Mouse (Mus musculus): ENCODE results near the gene Ttll3. TPM values are rescaled to one million over a fixed set of nuclear protein-coding genes. Genes with fewer than 3 reads are reported as not detected.

Gene Ttll3
- total RNA-seq (2017) = 29.3 and 38.9 TPM in 2 replicates

DNA sequence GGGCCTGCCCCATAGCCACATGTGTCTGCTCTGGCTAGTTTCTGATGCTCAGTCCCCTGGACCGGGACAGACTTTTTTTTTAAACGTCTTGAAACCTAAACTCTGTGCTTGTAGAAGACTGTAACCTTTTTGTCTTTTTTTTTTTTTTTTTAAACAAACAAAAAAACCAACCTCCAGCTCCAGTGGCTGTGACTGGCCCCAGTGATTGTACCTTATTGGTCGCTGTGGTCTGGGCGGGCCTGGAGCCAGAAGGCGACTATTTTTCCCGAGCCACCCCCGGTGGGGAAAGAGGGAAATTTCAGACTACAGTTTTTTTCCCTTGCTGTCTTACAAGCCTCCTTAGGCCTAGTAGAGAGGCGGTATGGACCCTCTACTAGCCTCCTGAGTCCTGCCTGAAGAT lies at the start of gene Ttll3:
Gene Ttll3, plus strand, starts transcription at position 301 of the 400 bp plus-strand sequence.
- no peak for ATAC-seq (ENCODE audit: extremely low read depth, insufficient number of reproducible peaks, low FRiP score, poor library complexity, severe bottlenecking)

GRCm38 (mm10) chr6:113341574-113341973 lies 47.5 kb upstream of the Ttll3 start:
- ATAC-seq (ENCODE audit: extremely low read depth, insufficient number of reproducible peaks, low FRiP score, poor library complexity, severe bottlenecking) = no peak

- no peak for ATAC-seq (ENCODE audit: extremely low read depth, insufficient number of reproducible peaks, low FRiP score, poor library complexity, severe bottlenecking)
Measured at GRCm38 (mm10) chr6:113342297-113342696, 46.8 kb upstream of the Ttll3 start.

DNA sequence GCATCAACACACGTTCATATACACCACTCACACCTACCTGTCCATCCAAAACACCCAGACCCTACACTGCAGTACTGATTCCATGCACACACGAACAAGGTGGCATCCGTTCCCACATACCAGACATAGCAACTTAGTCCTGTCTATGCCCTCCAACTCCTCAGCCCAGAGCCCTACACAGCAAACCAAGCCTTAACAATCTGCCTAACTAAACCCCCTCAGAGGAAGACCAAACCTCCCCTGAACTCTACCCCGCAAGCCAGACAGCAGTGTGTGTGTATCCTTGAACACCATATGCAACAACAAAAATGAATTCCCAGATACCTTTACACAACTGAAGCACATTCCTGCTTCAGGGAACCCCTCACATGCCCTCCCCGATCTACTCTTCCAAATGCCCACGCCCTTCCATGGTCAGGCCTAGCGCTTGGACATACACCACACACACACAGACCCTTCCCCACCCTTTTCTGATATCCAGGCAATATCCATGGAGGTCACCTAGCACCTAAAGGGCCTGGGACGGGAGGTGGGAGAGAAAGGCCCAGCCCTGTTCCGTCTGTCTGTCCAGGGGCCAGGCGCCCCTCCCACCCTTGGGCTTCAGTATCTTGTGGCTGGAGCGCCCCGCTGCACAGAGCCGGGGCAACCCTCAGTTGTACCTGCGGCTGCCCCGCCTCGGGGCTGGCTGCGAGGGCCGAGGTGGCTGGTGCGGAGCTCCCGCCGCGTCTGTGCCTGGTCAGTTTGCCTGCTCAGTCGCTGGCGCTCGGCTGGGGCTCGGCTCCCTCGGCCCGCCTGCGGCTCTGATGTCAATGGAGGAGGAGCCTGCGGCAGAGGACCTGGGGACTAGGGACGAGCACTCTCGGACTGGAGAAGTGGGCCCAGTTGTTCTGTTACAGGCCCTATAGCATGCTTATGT lies 45.6 kb upstream of the Ttll3 start, which contains the start of gene Camk1:
Gene Camk1, minus strand, starts transcription at position 808 of the 916 bp plus-strand sequence.
- ATAC-seq (ENCODE audit: extremely low read depth, insufficient number of reproducible peaks, low FRiP score, poor library complexity, severe bottlenecking) = peak; percentile 67

GRCm38 (mm10) chr6:113344321-113344720 lies 44.7 kb upstream of the Ttll3 start:
- ATAC-seq (ENCODE audit: extremely low read depth, insufficient number of reproducible peaks, low FRiP score, poor library complexity, severe bottlenecking) = no peak

GRCm38 (mm10) chr6:113346897-113347296 lies 42.2 kb upstream of the Ttll3 start:
- ATAC-seq (ENCODE audit: extremely low read depth, insufficient number of reproducible peaks, low FRiP score, poor library complexity, severe bottlenecking) = no peak

DNA sequence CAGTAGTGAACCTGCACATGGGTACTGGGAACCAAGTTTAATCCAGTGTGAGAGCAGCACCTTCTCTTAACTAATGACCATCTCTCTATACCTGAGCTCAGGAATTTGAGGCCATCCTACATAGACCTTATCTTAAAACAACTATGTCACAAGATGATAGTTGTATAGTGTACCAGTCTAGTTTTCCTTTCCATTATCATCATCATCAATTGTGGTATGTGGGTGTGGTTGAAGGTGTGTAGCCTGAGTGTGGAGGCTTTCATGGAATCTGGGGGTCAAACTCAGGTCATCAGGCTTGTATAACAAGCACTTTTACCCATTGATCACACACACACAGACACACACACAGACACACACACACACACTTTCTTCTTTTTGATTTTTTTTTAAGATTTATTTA lies 38.5 kb upstream of the Ttll3 start:
- no peak for ATAC-seq (ENCODE audit: extremely low read depth, insufficient number of reproducible peaks, low FRiP score, poor library complexity, severe bottlenecking)

GRCm38 (mm10) chr6:113351161-113351560 lies 37.9 kb upstream of the Ttll3 start:
- ATAC-seq (ENCODE audit: extremely low read depth, insufficient number of reproducible peaks, low FRiP score, poor library complexity, severe bottlenecking) = no peak

DNA sequence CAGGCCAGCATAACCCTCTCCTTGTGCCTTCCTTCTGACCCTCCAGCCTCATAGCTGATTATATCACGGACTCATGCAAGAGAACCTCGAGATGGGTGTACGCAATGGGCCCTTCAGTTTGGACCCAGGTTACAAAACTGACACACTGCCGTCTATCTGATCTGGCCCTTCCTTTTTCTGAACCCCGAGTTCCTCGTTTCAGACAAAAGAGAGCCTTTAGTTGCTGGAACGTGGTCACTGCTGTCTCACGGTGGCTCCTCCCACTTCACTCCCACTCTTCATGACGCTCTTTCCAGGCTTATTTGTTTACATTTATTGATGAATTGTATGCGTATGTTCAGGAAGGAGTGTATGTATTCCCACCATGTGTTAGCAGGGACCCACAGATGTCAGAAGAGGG lies 37.4 kb upstream of the Ttll3 start:
- peak; percentile 44; the same call in 1 of the 2 replicates for ATAC-seq (ENCODE audit: extremely low read depth, insufficient number of reproducible peaks, low FRiP score, poor library complexity, severe bottlenecking)

- ATAC-seq (ENCODE audit: extremely low read depth, insufficient number of reproducible peaks, low FRiP score, poor library complexity, severe bottlenecking) = no peak
Measured at GRCm38 (mm10) chr6:113352820-113353219, 36.2 kb upstream of the Ttll3 start.

GRCm38 (mm10) chr6:113353696-113354095 lies 35.4 kb upstream of the Ttll3 start:
- ATAC-seq (ENCODE audit: extremely low read depth, insufficient number of reproducible peaks, low FRiP score, poor library complexity, severe bottlenecking) = no peak

GRCm38 (mm10) chr6:113361476-113361875 lies 27.6 kb upstream of the Ttll3 start:
- no peak for ATAC-seq (ENCODE audit: extremely low read depth, insufficient number of reproducible peaks, low FRiP score, poor library complexity, severe bottlenecking)

GRCm38 (mm10) chr6:113362241-113362640 lies 26.8 kb upstream of the Ttll3 start:
- ATAC-seq (ENCODE audit: extremely low read depth, insufficient number of reproducible peaks, low FRiP score, poor library complexity, severe bottlenecking) = no peak

- no peak for ATAC-seq (ENCODE audit: extremely low read depth, insufficient number of reproducible peaks, low FRiP score, poor library complexity, severe bottlenecking)
Measured at GRCm38 (mm10) chr6:113364518-113365135, 24.4 kb upstream of the Ttll3 start.

GRCm38 (mm10) chr6:113366639-113367038 lies 22.4 kb upstream of the Ttll3 start:
- ATAC-seq (ENCODE audit: extremely low read depth, insufficient number of reproducible peaks, low FRiP score, poor library complexity, severe bottlenecking) = no peak

- ATAC-seq (ENCODE audit: extremely low read depth, insufficient number of reproducible peaks, low FRiP score, poor library complexity, severe bottlenecking) = no peak
Measured at GRCm38 (mm10) chr6:113367574-113367973, 21.5 kb upstream of the Ttll3 start.

DNA sequence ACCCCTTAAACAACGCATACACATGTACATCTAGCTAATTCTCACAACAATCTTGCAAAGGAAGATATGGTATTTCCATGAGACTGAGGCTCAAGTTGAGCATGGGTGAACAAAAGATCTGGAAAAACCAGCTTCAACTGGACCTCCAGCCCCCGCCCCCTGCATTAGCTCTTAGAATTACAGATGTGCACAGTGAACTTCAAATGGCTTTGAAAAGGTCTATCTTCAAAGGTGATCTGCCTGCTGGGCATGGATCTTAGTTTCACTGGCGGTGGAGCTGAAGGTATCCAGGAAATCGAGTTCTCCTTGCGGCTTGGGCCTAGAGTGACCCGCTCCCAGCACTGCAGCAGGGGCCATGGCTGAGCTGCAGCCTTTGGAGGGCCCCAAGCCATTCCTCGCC lies 20.9 kb upstream of the Ttll3 start:
- ATAC-seq (ENCODE audit: extremely low read depth, insufficient number of reproducible peaks, low FRiP score, poor library complexity, severe bottlenecking) = no peak

- ATAC-seq (ENCODE audit: extremely low read depth, insufficient number of reproducible peaks, low FRiP score, poor library complexity, severe bottlenecking) = no peak
Measured at GRCm38 (mm10) chr6:113368577-113368976, 20.5 kb upstream of the Ttll3 start.

- no peak for ATAC-seq (ENCODE audit: extremely low read depth, insufficient number of reproducible peaks, low FRiP score, poor library complexity, severe bottlenecking)
Measured at GRCm38 (mm10) chr6:113370194-113370929, 18.7 kb upstream of the Ttll3 start.
